Mouse (Mus musculus) ovary, adult 18-20 months (tissue): ENCODE data around the gene Htra1.

Source experiments
- DNase-seq: peaks from one replicate; pipeline ENCODE4 v3.0.0; 2022; ENCODE audit warnings: low spot score, mixed read lengths

Gene Htra1

DNA sequence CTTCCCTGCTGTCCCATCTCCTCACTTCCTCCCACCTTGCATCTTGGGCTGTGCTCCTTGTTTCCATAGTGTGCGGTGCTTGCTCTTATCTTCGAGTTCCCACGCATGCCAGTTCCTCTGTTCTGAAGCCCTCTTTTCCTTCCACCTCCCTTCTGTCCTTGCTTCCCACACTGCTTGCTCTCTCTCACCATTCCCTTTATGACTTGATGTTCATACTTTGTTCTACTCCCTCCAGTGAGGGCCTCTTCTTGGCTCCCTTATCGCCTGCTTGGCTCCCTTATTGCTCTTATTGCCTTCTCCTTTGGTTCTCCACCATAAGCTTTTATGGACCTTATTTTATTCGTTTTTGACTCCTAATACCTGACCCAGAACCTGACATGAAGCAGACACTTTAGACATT is 73.3 kb downstream of the Htra1 start:
- no peak for DNase-seq

DNA sequence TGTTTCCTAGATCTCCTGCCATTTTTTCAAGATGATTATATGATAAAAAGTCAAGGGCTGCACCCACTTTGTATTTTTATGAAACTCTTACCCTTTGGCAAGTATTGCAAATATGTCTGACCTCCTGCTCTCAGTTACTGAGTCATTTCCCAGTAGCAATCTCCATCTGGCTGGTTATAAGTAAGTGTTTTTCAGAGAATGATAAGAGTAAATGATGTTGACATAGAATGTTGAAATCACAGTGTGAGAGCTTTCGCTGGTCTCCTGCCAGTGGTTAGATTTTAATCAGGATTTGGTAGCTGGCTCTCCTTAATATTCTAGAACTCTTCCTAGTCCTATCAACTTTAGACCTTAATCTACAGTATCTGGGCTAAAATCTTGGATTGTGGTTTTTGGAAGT is 76.0 kb downstream of the Htra1 start:
- no peak for DNase-seq

DNA sequence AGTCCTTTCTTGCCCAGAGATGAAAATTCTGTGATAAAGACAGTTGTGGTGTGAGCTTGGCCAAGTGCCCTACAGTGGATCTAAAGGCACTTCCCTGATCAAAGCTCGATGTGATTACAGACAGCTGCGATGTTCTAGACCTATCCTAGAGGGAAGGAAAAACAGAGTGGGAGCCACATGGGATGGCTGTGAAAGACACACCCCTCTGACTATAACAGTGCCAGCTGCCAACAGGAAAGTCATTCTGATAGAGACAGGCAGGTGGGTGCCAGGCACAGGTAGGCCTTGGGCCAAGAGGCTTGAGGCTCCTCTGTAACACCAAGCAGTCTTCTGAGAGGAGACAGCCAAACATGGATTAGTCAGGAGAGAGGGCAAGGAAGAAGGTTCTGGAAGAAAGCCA is 83.3 kb downstream of the Htra1 start:
- DNase-seq = no peak

DNA sequence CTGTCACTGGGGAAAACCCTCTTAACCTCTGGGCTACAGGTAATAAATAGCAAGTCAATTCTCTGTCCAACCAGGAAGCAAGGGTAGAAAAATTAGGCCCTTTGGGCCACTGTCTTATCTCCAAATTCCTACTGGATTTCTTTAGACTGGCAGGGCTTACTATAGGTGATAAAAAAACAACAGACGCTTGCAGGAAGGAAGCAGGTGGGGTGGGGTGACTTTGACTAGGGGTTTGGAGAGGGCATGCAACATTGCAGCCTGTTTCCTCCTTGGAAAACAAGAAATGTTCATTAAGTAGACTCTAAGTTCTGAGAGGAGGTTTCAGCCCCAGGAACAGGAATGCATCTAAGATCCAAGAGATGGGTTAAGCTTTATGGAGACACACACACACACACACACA is 88.9 kb downstream of the Htra1 start:
- no peak for DNase-seq

DNA sequence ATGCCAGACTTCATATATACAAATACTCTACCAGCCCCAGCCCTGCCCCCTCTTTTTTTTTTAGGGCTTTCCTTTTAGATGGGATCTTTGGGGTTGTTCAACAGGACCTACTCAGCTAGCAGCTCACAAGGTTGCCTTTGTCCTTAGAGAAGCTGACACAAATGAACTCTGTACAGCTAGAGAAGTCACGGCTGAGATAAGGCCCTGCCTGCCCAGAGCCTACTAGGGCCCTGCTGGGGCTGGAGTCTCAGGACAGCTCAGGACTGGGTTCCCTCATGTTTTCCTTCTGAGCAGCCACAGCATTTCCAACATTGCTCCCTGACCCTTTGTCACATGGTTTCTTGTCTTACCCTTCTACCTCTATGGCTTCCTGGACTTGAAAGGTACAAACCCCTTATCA is 91.6 kb downstream of the Htra1 start:
- DNase-seq = no peak

DNA sequence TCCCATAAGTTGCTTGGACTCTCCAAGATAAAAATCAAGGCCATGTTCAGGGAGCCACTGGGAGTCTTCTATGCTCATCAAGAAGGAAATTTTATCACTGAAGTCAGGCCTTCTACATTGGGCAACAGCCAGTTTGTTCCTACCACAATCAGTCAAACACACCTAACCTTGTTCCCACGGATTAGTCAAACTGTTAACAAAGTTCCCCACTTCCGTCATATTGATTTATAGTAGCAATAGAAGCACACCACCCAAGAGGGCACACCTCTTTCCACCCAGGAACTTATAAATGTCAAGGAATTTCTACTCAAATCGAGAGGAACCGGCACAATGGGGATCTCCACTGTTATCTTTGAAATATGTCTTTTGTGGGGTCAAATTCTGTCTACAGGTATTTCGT is 95.8 kb downstream of the Htra1 start, which contains the start of gene Dmbt1:
Dmbt1 (plus strand) TSS at position 299 of the 400 bp plus-strand sequence.
- no peak for DNase-seq
